Mouse (Mus musculus): ENCODE data around the gene Lman1l.

The Lman1l gene

GRCm38 (mm10) chr9:57644944-57645893 is 24.6 kb upstream of the Lman1l start:
- peak; percentile 88 to 90 for DNase-seq (ENCODE audit: low spot score in 2 of 2)

DNA sequence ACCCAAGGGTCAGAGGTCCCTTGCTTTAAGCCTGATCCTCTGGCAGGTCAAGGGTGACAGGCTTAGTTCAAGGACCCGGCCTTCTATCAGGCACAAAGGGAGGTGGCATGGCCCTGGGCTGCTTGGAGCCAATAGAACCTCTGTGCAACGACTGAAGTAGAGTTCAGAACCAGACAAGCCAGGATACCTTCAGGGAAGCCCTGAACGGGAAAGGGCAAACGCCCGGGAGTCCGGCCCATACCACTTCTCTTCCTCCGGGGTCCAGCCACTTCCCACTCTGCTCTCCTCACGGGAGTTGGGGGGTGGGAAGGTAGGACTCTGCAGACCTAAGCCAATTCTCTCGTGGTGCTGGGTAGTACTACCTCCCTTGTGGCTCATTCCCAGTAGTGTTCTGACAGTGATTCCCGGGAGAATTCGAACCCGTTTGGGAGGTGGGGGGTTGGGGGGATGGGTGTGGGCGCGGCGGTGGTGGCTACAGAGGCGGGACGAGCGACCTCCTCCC is 23.9 kb upstream of the Lman1l start:
- no peak for DNase-seq (ENCODE audit: low spot score in 2 of 2)

- no peak for DNase-seq (ENCODE audit: low spot score in 2 of 2)
Observed at GRCm38 (mm10) chr9:57643856-57644180, 23.2 kb upstream of the Lman1l start.

GRCm38 (mm10) chr9:57643169-57643855 is 22.7 kb upstream of the Lman1l start:
- no peak for DNase-seq (ENCODE audit: low spot score in 2 of 2)

GRCm38 (mm10) chr9:57641775-57642550 is 21.4 kb upstream of the Lman1l start:
- DNase-seq (ENCODE audit: low spot score in 2 of 2): peak in 1 of 2 experiments; percentile 51

DNA sequence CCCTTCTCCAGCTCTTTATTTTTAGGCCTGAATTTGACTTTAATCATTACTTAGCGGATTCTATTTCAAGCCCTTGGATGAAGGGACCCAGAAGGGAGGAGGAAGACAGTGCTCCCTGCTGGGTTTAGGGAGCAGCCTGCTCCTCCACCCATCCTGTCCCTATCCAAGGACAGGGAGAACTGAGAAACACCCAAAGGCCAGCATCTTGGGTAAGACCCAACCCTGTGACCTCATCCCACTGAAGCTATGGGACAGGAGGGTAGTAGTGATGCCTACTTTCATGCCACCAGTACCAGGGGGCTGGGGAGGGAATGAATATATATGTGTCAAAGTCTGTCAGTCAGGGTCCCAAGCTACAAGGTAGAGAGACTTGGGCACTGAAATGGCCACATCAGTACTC is 20.4 kb upstream of the Lman1l start:
- no peak for DNase-seq (ENCODE audit: low spot score in 2 of 2)

DNA sequence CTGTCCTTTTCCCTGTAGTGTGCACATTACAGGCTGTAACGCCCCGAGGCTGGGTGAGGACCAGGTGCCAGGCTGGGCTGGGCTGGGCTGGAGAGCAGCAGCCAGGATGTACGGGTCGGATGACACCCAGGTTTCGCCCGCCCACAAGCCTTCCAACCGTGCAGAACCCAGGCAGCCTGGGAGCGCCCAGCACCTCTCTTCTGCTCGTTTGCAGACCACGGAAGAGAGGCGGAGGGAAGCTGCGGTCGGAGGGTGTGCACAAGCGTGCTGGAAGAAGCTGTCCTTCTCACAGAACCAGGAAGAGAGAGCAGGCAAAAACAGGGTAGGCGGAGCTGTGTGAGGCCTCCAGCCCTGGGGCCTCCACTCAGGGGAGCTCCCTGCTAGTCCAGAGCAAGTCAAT is 19.8 kb upstream of the Lman1l start:
- DNase-seq (ENCODE audit: low spot score in 2 of 2): no peak

GRCm38 (mm10) chr9:57639661-57640328 is 19.2 kb upstream of the Lman1l start:
- no peak for DNase-seq (ENCODE audit: low spot score in 2 of 2)

- DNase-seq (ENCODE audit: low spot score in 2 of 2): no peak
Observed at GRCm38 (mm10) chr9:57638651-57639459, 18.3 kb upstream of the Lman1l start.

DNA sequence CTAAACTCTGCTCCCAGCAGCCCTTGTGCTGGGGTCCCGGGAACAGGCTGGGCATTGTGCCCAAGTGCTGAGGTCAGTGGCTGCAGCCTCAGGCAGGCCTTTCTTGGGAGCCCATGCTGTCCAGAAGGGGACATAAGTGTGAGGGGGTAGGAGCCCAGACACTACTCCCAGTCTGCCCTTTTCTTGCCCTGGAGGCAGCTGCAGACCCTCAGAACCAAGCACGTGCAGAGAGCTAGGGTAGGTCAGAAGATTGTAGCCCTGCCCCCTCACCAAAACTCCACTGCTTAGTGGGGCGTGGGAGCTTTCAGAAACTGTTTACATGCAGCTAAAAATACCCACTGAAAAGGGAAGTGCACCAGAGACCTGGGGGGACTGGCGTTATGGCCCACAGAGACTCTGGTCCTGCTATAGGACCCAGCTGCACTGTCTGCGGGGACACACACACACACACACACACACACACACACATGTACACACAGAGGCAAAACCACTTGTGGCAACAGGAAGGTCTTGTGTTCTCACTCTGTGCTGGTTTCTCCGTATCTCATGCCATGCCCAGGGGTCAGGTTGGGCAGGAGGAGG is 17.3 kb upstream of the Lman1l start:
- DNase-seq (ENCODE audit: low spot score in 2 of 2): no peak

- no peak for DNase-seq (ENCODE audit: low spot score in 2 of 2)
Observed at GRCm38 (mm10) chr9:57637272-57637671, 16.7 kb upstream of the Lman1l start.

GRCm38 (mm10) chr9:57633481-57634024 is 13.0 kb upstream of the Lman1l start:
- DNase-seq (ENCODE audit: low spot score in 2 of 2): peak; percentile 59 to 63

DNA sequence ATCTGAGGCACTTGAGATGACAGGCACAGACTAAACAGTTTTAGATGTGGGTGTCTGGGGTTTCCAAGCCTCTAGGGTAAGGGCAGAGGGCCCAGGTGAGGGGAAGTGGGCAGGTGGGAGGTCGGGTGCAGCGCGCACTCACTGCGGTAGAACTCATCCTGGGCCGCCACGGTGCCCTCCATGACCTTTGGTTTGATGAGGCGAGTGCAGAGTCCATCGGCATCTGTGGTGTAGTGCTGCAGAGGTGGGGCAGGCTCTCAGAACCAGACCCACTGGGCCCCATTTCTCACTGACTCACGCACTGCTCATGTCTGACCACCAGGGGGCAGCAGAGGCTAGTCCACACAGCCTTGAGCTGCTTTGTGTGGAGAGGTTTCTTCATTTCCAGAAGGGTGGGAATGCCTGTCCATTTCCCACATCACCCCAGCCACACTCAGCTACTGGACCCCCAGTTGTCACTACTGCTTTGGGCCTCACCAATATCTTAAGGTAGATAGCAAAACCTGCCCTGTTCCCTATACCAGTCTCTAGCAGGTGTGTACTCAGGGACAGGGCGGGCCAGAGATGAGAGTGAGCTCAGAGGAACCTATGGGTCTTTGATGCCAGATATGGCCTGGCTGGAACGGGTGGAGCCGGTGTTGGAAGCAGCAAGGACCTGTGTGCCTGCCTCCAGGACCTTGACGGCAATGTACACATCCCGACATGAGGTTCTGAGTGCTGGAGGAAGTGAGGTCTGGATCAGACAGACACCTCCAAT is 8.7 kb upstream of the Lman1l start:
- peak; percentile 77 to 82 for DNase-seq (ENCODE audit: low spot score in 2 of 2)

GRCm38 (mm10) chr9:57628717-57629116 is 8.1 kb upstream of the Lman1l start:
- DNase-seq (ENCODE audit: low spot score in 2 of 2): no peak

- DNase-seq (ENCODE audit: low spot score in 2 of 2): no peak
Observed at GRCm38 (mm10) chr9:57627892-57628291, 7.3 kb upstream of the Lman1l start.

DNA sequence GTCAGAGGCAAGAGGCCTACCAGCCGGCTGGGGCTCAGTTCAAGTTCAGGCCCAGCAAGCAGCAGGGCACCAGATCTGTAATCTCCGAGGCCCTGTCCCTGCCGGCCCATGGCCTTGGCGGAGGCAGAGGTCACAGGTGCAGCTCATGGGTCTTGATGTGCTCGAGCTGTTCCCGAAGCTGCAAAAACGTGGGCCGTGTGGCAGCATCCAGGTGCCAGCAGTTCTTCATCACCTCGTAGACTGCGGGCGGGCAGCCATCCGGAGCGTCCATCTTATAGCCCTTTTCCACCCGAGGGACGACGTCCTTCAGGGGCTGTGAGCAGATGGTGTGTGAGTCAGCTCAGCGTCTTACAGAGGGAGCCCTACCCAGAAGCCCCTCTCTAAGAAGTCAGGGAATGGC is 6.6 kb upstream of the Lman1l start:
- DNase-seq (ENCODE audit: low spot score in 2 of 2): no peak

DNA sequence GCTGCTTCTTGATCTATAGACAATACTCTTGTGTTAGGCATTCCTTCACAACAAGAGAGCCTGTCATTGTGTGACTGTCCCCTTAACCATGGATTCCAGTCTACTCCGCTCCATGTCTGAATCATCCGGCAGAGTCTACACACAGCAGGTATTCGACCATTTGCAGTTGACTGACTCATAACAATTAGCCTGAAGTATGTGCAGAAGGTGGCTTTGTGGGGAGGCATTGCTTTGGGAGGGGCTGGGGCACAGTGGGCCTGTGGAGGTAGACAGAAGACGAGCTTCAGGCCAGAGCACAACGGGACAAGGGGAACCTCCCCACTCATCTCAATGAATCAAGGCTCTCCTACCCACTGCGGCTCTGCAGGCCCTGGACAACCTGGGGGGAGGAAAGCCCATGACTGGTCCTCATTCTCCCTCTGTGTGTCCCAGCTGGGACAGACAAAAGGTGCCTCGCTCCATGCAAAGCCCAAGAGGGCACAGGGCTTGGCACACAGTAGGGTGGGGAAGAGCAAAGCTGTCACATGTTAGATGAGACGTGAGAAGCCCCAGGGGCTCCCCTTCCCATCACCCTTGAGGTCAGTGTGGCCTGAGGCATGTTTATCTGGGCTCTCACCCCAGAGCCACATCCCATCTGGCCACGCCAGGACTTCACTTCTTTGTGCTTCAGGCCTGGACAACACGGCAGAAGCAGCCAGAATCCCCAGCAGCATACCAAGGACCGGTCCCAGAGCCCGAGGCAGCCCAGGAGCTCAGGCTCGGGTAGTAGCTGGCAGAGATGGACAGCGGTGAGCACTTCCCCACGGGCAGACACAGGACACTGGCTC is 5.3 kb upstream of the Lman1l start:
- no peak for DNase-seq (ENCODE audit: low spot score in 2 of 2)

DNA sequence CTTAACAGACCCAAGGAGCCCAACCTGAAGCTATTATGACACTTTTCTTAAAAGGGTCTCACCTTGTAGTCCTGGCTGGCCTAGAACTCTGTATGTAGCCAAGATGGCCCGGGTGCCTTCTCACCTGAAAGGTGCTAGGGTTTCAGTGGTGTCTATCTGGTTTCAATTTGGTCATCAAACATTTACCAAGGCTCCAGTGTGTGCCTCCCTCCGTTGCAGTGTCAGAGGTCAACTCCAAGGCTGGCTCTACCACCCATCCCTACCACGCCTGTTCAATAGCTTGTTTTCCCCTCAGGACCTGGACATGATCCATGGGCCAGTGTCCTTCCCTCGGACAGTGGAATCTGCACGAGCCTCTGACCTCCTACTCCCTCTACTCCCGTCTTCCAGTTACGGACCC is 3.7 kb upstream of the Lman1l start:
- no peak for DNase-seq (ENCODE audit: low spot score in 2 of 2)
